Mouse (Mus musculus) neural tube, embryonic 13.5 days (tissue): ENCODE data around the gene Ctsw. TPM values are rescaled to one million over a fixed set of nuclear protein-coding genes. Genes with fewer than 3 reads are reported as not detected.

Experiments
- ATAC-seq: fragments of 200-750 bp; cut with Nextera tagmentation; 2 replicates; pipeline ENCODE4 v1.8.0; 2017; ENCODE audit warnings: low read depth, mild to moderate bottlenecking, moderate TSS enrichment, moderate library complexity
- H3K27ac ChIP-seq: fragments of 300-500 bp; sonication (generic); replicated peaks from 2 replicates; pipeline ENCODE4 v1.5.1; 2015; ENCODE audit warnings: moderate library complexity, mild to moderate bottlenecking, inconsistent platforms
- H3K27me3 ChIP-seq: fragments of 300-500 bp; sonication (generic); 2 replicates; pipeline ENCODE4 v1.6.1; 2015; ENCODE audit warnings: mild to moderate bottlenecking, inconsistent platforms
- H3K36me3 ChIP-seq: fragments of 300-500 bp; sonication (generic); 2 replicates; pipeline ENCODE4 v1.6.1; 2015; ENCODE audit warnings: mild to moderate bottlenecking, inconsistent platforms
- H3K4me1 ChIP-seq: fragments of 300-500 bp; sonication (generic); replicated peaks from 2 replicates; pipeline ENCODE4 v1.6.1; 2015; ENCODE audit warnings: inconsistent platforms
- H3K4me2 ChIP-seq: fragments of 300-500 bp; sonication (generic); 2 replicates; pipeline ENCODE4 v1.6.1; 2015; ENCODE audit warnings: inconsistent platforms, mild to moderate bottlenecking, moderate library complexity
- H3K4me3 ChIP-seq: fragments of 300-500 bp; sonication (generic); 2 replicates; pipeline ENCODE4 v1.5.1; 2015; ENCODE audit warnings: mild to moderate bottlenecking, inconsistent platforms
- H3K9ac ChIP-seq: fragments of 300-500 bp; sonication (generic); 2 replicates; pipeline ENCODE4 v1.6.1; 2015; ENCODE audit warnings: moderate library complexity, mild to moderate bottlenecking, inconsistent platforms
- H3K9me3 ChIP-seq: fragments of 300-500 bp; sonication (generic); 2 replicates; pipeline ENCODE4 v1.6.1; 2016; ENCODE audit warnings: inconsistent platforms
- WGBS: fragments of 180-500 bp; shearing (Covaris S2); methylation state at CpG from one replicate; pipeline ENCODE4 v1.1.7; 2015; 5-methylcytosine and 5-hydroxymethylcytosine counted together
- polyA plus RNA-seq: library from polyadenylated mRNA; unstranded; fragments of >200 nt; fragmentation: Nextera tagmentation; extraction: Ambion mirVana; gene quantifications from 2 replicates; pipeline ENCODE4 v1.2.1, GENCODE M21; 2015

The Ctsw gene
- polyA plus RNA-seq, 1 experiment from 2014 or later = 3.2 TPM

- H3K27me3 ChIP-seq = peaks cover 8% of the 10 kb centered on the region; the same call in 1 of the 2 replicates
- WGBS = 65% methylated on average over 7 of the region's 7 CpGs
- no peaks in the 10 kb centered on the region for H3K9me3 ChIP-seq
- peaks cover 5% of the 10 kb centered on the region; the same call in 1 of the 2 replicates for H3K36me3 ChIP-seq
- ATAC-seq = no peak
- peak overlapping the region; percentile 57 for H3K4me2 ChIP-seq
- H3K4me3 ChIP-seq = no peak overlapping the region
- H3K9ac ChIP-seq = 0 out of 2 replicates have a peak overlapping the region, but pooled peaks have one; percentile 60
- peak overlapping the region; percentile 53; the same call in 1 of the 2 replicates for H3K27ac ChIP-seq
- peaks cover 17% of the 10 kb centered on the region for H3K4me1 ChIP-seq
Observed at GRCm38 (mm10) chr19:5433951-5434350, 34.4 kb downstream of the Ctsw start.

- Histone ChIP-seq H3K27me3 (peaks cover 8% of the 10 kb centered on the region; the same call in 1 of the 2 replicates), H3K4me2 (peak overlapping the region; percentile 57), H3K36me3 (peaks cover 5% of the 10 kb centered on the region; the same call in 1 of the 2 replicates), H3K9me3 (no peaks in the 10 kb centered on the region), H3K4me3 (peak overlapping the region; percentile 27), H3K9ac (peak overlapping the region; percentile 60), H3K27ac (peak overlapping the region; percentile 53; the same call in 1 of the 2 replicates), H3K4me1 (peaks cover 19% of the 10 kb centered on the region)
- peak; percentile 57 for ATAC-seq
- whole genome bisulfite sequencing = 11% methylated on average over 16 of the region's 16 CpGs
Observed at GRCm38 (mm10) chr19:5432992-5433852, 35.1 kb downstream of the Ctsw start.

GRCm38 (mm10) chr19:5431911-5432464, 36.3 kb downstream of the Ctsw start:
- Histone ChIP-seq H3K27me3 (peaks cover 8% of the 10 kb centered on the region; the same call in 1 of the 2 replicates), H3K4me2 (no peak overlapping the region), H3K9me3 (no peaks in the 10 kb centered on the region), H3K4me1 (peaks cover 28% of the 10 kb centered on the region), H3K4me3 (no peak overlapping the region), H3K36me3 (peaks cover 15% of the 10 kb centered on the region), H3K27ac (no peak overlapping the region), H3K9ac (no peak overlapping the region)
- WGBS = 80% methylated on average over 4 of the region's 4 CpGs
- no peak for ATAC-seq

- no peak overlapping the region for H3K9ac ChIP-seq
- H3K36me3 ChIP-seq = peaks cover 25% of the 10 kb centered on the region
- no peak overlapping the region for H3K27ac ChIP-seq
- WGBS = 71% methylated on average over 1 of the region's 1 CpGs
- H3K27me3 ChIP-seq = peaks cover 8% of the 10 kb centered on the region; the same call in 1 of the 2 replicates
- H3K4me3 ChIP-seq = no peak overlapping the region
- no peaks in the 10 kb centered on the region for H3K9me3 ChIP-seq
- no peak overlapping the region for H3K4me2 ChIP-seq
- ATAC-seq = no peak
- peaks cover 43% of the 10 kb centered on the region for H3K4me1 ChIP-seq
Observed at GRCm38 (mm10) chr19:5430408-5430807, 37.9 kb downstream of the Ctsw start.

GRCm38 (mm10) chr19:5429806-5430205, 38.5 kb downstream of the Ctsw start:
- Histone ChIP-seq H3K4me1 (peaks cover 43% of the 10 kb centered on the region), H3K4me2 (no peak overlapping the region), H3K36me3 (peaks cover 25% of the 10 kb centered on the region), H3K27ac (no peak overlapping the region), H3K27me3 (0 out of 2 replicates have a peak, but pooled peaks cover 4% of the 10 kb centered on the region), H3K4me3 (no peak overlapping the region), H3K9me3 (no peaks in the 10 kb centered on the region), H3K9ac (no peak overlapping the region)
- WGBS = 77% methylated on average over 8 of the region's 8 CpGs
- no peak for ATAC-seq

GRCm38 (mm10) chr19:5429219-5429618, 39.1 kb downstream of the Ctsw start:
- no peak overlapping the region for H3K9ac ChIP-seq
- no peak overlapping the region for H3K4me2 ChIP-seq
- H3K9me3 ChIP-seq = no peaks in the 10 kb centered on the region
- H3K27ac ChIP-seq = no peak overlapping the region
- H3K27me3 ChIP-seq = 0 out of 2 replicates have a peak, but pooled peaks cover under 1% of the 10 kb centered on the region
- H3K36me3 ChIP-seq = peaks cover 25% of the 10 kb centered on the region
- no peak overlapping the region for H3K4me3 ChIP-seq
- no peak for ATAC-seq
- WGBS = 83% methylated on average over 4 of the region's 4 CpGs
- H3K4me1 ChIP-seq = peaks cover 43% of the 10 kb centered on the region

- WGBS = 92% methylated on average over 2 of the region's 2 CpGs
- ATAC-seq = no peak
- Histone ChIP-seq H3K4me2 (no peak overlapping the region), H3K27ac (no peak overlapping the region), H3K4me1 (peaks cover 43% of the 10 kb centered on the region), H3K9ac (no peak overlapping the region), H3K4me3 (no peak overlapping the region), H3K36me3 (peaks cover 29% of the 10 kb centered on the region), H3K9me3 (no peaks in the 10 kb centered on the region), H3K27me3 (no peaks in the 10 kb centered on the region)
Observed at GRCm38 (mm10) chr19:5428083-5428482, 40.2 kb downstream of the Ctsw start.

- 92% methylated on average over 13 of the region's 13 CpGs for WGBS
- H3K9ac ChIP-seq = peak overlapping the region; percentile 8; the same call in 1 of the 2 replicates
- peaks cover 49% of the 10 kb centered on the region for H3K4me1 ChIP-seq
- H3K4me3 ChIP-seq = peak overlapping the region; percentile 88
- H3K36me3 ChIP-seq = peaks cover 40% of the 10 kb centered on the region
- no peak for ATAC-seq
- no peaks in the 10 kb centered on the region for H3K9me3 ChIP-seq
- peak overlapping the region; percentile 94 for H3K4me2 ChIP-seq
- H3K27me3 ChIP-seq = no peaks in the 10 kb centered on the region
- no peak overlapping the region for H3K27ac ChIP-seq
Observed at GRCm38 (mm10) chr19:5426640-5427290, 41.5 kb downstream of the Ctsw start.

GRCm38 (mm10) chr19:5425906-5426565, 42.3 kb downstream of the Ctsw start:
- Histone ChIP-seq H3K27me3 (no peaks in the 10 kb centered on the region), H3K4me2 (peak overlapping the region; percentile 94), H3K4me3 (peak overlapping the region; percentile 88), H3K9me3 (no peaks in the 10 kb centered on the region), H3K36me3 (peaks cover 46% of the 10 kb centered on the region), H3K27ac (peak overlapping the region; percentile 90), H3K4me1 (peaks cover 49% of the 10 kb centered on the region), H3K9ac (peak overlapping the region; percentile 92)
- ATAC-seq = no peak
- 92% methylated on average over 18 of the region's 18 CpGs for WGBS

- Histone ChIP-seq H3K27ac (peak within 1 kb of the TSS; percentile 95), H3K4me2 (peak within 1 kb of the TSS; percentile 94), H3K4me1 (peaks cover 49% of the 10 kb centered on the region), H3K9me3 (no peaks in the 10 kb centered on the region), H3K4me3 (peak within 1 kb of the TSS; percentile 88), H3K36me3 (peaks cover 56% of the 10 kb centered on the region), H3K9ac (peak within 1 kb of the TSS; percentile 92), H3K27me3 (no peaks in the 10 kb centered on the region)
- peak; percentile 93 for ATAC-seq
- WGBS = 0% methylated on average over 76 of the region's 87 CpGs
Observed at GRCm38 (mm10) chr19:5424782-5425741, 43.2 kb downstream of the Ctsw start, which contains the start of the genes Drap1 and AI837181. TSS of gene Drap1 (minus strand) at chr19:5424979. TSS of gene AI837181 (plus strand) at chr19:5425144.
